Mouse (Mus musculus): ENCODE data around the gene Shf. TPM values are rescaled to one million over a fixed set of nuclear protein-coding genes. Genes with fewer than 3 reads are reported as not detected.
"Not testable (repeated sequence)": the region's sequence is repeated elsewhere in the genome, so short reads cannot be mapped to it uniquely, and the experiment has no call there.

The Shf gene
- total RNA-seq, 4 experiments from 2014 or later = 4.4 to 7.3 (median 5.7) TPM

GRCm38 (mm10) chr2:122348531-122349131 is 20.3 kb downstream of the Shf start:
- DNase-seq (ENCODE audit: low spot score) = peak; percentile 86

- DNase-seq (ENCODE audit: low spot score) = no peak
Measured at GRCm38 (mm10) chr2:122347257-122347656, 21.7 kb downstream of the Shf start.

GRCm38 (mm10) chr2:122346164-122346563 is 22.8 kb downstream of the Shf start:
- not testable (repeated sequence) for DNase-seq (ENCODE audit: low spot score)

- DNase-seq (ENCODE audit: low spot score) = no peak
Measured at GRCm38 (mm10) chr2:122345106-122345893, 23.7 kb downstream of the Shf start.

- DNase-seq (ENCODE audit: low spot score) = no peak
Measured at GRCm38 (mm10) chr2:122337291-122337690, 31.7 kb downstream of the Shf start.

- DNase-seq (ENCODE audit: low spot score) = no peak
Measured at GRCm38 (mm10) chr2:122334170-122334569, 34.8 kb downstream of the Shf start.

GRCm38 (mm10) chr2:122332222-122332621 is 36.7 kb downstream of the Shf start:
- no peak for DNase-seq (ENCODE audit: low spot score)

- not testable (repeated sequence) for DNase-seq (ENCODE audit: low spot score)
Measured at GRCm38 (mm10) chr2:122330317-122330716, 38.6 kb downstream of the Shf start.

GRCm38 (mm10) chr2:122327986-122328385 is 41.0 kb downstream of the Shf start:
- DNase-seq (ENCODE audit: low spot score) = no peak

GRCm38 (mm10) chr2:122325361-122325760 is 43.6 kb downstream of the Shf start:
- DNase-seq (ENCODE audit: low spot score) = no peak

GRCm38 (mm10) chr2:122324586-122324985 is 44.4 kb downstream of the Shf start:
- no peak for DNase-seq (ENCODE audit: low spot score)

GRCm38 (mm10) chr2:122323960-122324359 is 45.0 kb downstream of the Shf start:
- DNase-seq (ENCODE audit: low spot score) = no peak

- DNase-seq (ENCODE audit: low spot score) = no peak
Measured at GRCm38 (mm10) chr2:122317384-122317783, 51.6 kb downstream of the Shf start.

- no peak for DNase-seq (ENCODE audit: low spot score)
Measured at GRCm38 (mm10) chr2:122315372-122315771, 53.6 kb downstream of the Shf start, which contains the start of gene Duox1. Duox1 (plus strand) TSS chr2:122315672.

GRCm38 (mm10) chr2:122313536-122313935 is 55.4 kb downstream of the Shf start, which contains the start of gene Duoxa1:
Duoxa1 (minus strand) TSS chr2:122313730.
- no peak for DNase-seq (ENCODE audit: low spot score)

- DNase-seq (ENCODE audit: low spot score) = peak; percentile 27
Measured at GRCm38 (mm10) chr2:122312722-122313417, 56.1 kb downstream of the Shf start.

- DNase-seq (ENCODE audit: low spot score) = no peak
Measured at GRCm38 (mm10) chr2:122311561-122311960, 57.4 kb downstream of the Shf start.

- no peak for DNase-seq (ENCODE audit: low spot score)
Measured at GRCm38 (mm10) chr2:122309647-122310046, 59.3 kb downstream of the Shf start.

GRCm38 (mm10) chr2:122306184-122306583 is 62.8 kb downstream of the Shf start:
- DNase-seq (ENCODE audit: low spot score) = no peak

GRCm38 (mm10) chr2:122305097-122305892 is 63.7 kb downstream of the Shf start:
- DNase-seq (ENCODE audit: low spot score) = no peak

GRCm38 (mm10) chr2:122304544-122304943 is 64.4 kb downstream of the Shf start:
- no peak for DNase-seq (ENCODE audit: low spot score)

Measured in heart, adult 8-10 months (tissue).